Mouse (Mus musculus) ES-E14 (cell line): ENCODE results near the gene Dppa3.

Experiments used
- CHD2 ChIP-seq: IDR thresholded peaks from 2 replicates; pipeline ENCODE4 v1.6.1; 2014; ENCODE audit warnings: mild to moderate bottlenecking, low read depth, low read length, inconsistent platforms
- HCFC1 ChIP-seq: IDR thresholded peaks from 2 replicates; pipeline ENCODE4 v1.6.1; 2012; ENCODE audit warnings: low read length, inconsistent platforms, borderline replicate concordance; ENCODE audit not compliant: insufficient read depth
- MAFK ChIP-seq: IDR thresholded peaks from 2 replicates; pipeline ENCODE4 v1.6.1; 2014; ENCODE audit warnings: mild to moderate bottlenecking, low read depth, low read length, inconsistent platforms; ENCODE audit not compliant: insufficient read depth
- ZNF384 ChIP-seq: IDR thresholded peaks from 2 replicates; pipeline ENCODE4 v1.6.1; 2012; ENCODE audit warnings: low read depth, low read length, inconsistent platforms

DNA sequence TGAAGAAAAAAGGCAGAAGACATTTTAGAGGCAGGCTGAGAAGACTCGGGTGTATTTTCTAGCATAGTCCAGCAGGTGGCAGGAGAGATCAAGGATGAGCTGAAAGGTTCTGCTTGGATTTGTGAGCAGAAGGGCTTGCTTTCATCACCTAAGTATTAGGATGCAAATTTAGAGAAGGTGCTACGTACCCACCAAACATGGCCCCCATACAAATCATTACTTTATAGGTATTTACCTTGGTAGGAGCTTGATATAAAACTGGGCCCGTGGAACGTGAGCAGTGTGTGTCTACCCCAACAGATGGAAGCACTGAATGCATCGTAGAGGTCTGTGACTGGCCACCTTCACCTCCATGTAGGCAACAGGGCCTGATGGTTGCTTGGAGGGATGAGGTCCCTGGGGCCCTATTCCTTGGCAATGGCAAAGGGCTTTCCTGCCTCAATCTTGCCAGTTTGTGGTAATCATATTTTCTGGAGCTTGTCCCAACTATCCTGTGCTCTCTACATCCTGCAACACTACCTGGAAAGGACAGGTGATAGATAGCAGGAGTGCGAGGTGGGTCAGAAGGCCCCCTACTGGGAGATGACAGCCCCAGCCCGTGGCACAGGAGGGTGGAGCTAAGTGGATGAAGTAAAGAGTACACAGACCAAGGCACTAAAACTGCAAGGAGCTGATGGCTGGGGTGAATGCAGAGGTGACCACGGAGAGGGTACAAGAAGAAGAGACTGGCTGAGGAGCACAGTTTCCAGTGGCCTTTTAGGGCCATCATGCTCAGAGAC, 34.6 kb downstream of the Dppa3 start:
- TF ChIP-seq MAFK, result no peak
- no peak for TF ChIP-seq HCFC1
- TF ChIP-seq CHD2, result no peak
- no peak for TF ChIP-seq ZNF384
